Mouse (Mus musculus) spleen, postnatal 4 days (tissue): Measurements from ENCODE around the gene Nfil3.

Experiments used
- DNase-seq, 2 experiments: peaks; one replicate each; pipeline ENCODE4 v3.0.0; 2022; ENCODE audit warnings: low spot score in 2 of 2

The Nfil3 gene

DNA sequence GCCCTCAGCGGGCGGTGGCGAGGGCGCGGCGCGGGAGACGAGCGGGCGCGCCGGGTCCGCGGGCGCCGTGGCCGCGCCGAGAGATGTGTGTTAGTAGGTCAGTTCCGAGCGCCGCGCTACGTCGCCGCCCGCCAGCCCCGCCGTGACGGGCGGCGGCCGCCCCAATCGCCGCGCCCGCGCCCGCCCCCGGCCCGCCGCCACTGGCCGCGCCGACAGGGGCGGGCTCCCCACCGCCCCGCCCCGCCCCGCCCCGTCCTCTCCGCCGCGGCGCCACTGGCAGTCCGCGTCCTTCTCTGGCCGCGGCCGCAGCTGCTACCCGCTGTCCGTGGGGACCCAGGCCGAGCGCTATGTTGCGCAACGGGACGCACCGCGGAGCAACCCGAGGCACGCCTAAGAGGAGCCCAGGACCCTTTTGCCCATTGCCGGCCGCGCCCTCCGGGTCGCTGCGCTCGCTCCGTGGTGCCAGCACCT, at the start of gene Nfil3:
TSS of gene Nfil3 (minus strand) at position 123 of the 471 bp plus-strand sequence.
- peak; percentile 62 to 83 for DNase-seq

- DNase-seq: no peak
Observed at GRCm38 (mm10) chr13:53024285-53024684, 43.4 kb upstream of the Nfil3 start.

GRCm38 (mm10) chr13:53020282-53020681, 39.4 kb upstream of the Nfil3 start:
- no peak for DNase-seq

- peak in 1 of 2 experiments; percentile 69 for DNase-seq
Observed at GRCm38 (mm10) chr13:53019532-53019931, 38.7 kb upstream of the Nfil3 start.

- DNase-seq: no peak
Observed at GRCm38 (mm10) chr13:53018976-53019375, 38.1 kb upstream of the Nfil3 start.

DNA sequence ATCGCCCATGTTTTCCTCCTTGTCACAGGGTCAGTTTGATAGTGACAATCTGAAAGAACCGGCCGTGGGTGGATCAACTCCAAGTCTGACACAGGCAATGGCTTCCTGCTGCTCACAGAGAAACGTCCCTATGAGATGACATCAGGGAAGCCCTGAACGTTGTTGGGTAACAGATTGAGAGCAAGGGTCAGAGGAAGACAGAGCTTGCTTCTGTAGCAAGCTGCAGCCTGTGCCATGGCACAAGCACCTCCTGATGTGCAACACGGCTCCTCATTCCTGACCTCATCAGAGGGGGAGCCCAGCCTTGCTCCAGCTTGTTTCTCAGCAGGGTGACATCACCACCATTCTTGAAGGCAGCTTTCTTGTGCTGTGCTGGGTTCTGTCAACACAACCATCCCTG, 37.1 kb upstream of the Nfil3 start:
- no peak for DNase-seq

DNA sequence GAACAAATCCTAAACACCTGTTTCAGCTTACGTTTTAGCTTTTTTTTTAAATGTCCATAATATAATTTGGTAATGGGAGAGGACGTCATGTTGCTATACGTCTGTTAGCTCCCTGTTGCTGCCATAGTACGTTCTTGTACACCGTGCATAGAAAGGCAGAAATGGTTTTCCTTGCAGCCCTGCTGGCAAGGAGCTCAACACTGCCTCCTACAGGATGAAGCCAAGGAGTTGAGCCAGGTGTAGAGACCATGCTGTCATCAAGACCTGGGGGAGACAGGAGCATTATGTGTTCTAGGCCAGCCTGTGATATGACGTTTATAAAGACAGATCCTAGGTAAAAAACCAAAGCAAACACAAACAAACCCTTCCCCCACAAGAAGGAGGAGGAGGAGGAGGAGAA, 36.2 kb upstream of the Nfil3 start:
- no peak for DNase-seq

DNA sequence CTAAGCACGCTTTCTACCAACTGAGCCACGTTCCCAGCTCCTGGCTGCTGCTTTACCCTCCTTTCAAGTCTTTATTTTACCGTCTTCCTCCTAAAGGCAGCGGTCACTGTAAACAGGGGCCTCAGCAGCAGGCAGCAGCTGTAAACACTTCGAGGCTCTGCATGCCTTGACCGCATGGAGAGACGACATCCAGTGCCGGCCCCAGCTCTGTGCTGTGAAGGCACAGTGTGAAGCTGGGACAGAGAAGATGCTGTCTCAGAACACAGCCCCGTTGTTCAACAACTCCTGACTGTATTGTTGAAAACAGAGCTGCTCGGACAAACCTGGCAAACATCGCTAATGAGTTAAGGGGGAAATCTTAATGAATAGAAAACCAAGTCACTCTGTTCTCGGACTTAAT, 30.6 kb upstream of the Nfil3 start:
- no peak for DNase-seq

DNA sequence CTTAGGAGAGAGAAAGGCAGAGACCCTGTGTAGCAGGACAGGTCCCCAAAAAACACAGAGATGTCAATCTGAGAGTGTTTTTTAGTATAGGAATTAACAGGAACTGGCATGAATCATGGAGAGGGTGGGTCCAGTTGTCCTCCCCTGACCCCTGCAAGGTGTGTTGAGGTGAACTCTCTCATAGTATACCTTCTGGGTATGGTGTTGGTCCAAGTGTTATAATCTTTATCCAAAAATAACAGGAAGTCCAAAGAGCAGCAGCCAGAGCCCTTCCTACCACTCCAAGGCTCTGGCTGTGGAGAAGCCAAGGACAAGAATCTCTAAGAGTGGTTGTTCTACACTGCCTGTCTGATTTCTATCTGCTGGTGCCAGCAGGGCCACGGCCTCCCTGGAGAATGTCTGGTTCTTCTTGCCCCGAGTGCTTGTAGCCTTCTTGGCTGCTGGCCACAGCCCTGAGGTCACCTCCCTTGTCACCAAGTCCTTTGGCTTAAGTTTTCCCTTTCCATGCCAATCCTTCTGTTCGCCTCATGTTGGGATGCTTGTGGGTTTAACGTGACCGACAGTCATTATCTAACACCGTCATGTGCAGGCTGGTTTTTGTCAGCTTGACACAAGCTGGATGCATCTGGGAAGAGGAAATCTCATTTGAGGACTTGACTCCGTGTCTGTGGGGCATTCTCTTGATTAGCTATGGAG, 27.8 kb upstream of the Nfil3 start:
- DNase-seq: no peak

DNA sequence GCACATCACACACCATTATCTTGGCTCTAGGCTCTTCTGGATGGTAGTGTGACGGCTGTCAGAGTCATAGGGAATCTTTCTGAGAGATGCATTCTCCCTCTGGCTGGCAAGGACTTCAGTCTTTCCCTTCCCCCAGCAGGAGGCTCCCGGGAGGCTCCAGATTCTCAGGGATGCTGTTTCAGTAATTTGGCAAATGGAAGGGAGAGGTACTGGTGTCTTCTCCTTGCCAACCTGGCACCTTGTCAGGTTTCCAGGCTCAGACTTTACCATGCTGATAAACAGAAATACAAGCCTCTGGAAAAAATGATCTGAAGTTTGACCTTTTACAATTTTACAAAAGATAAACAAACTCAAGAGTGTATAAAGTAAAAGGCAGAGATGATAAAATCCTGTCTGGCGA, 26.9 kb upstream of the Nfil3 start:
- DNase-seq: no peak

DNA sequence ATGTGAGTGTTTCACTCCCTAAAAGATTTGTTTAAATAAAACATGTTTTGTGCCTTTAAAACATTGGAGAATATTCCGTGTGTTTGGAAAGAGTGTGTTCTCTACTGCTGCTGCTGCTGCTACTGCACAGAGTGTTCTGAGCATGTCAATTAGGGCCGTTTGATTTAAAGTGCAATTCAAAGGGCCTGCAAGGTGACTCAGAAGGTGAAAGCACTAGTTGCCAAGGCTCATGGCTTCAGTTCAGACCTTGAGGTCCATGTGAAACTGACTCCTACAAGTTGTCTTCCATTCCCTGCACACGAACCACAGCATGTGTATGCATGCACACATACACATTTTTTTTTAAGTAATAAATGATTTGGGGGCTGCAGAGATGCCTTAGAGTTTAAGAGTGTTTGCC, 22.4 kb upstream of the Nfil3 start:
- DNase-seq: no peak

DNA sequence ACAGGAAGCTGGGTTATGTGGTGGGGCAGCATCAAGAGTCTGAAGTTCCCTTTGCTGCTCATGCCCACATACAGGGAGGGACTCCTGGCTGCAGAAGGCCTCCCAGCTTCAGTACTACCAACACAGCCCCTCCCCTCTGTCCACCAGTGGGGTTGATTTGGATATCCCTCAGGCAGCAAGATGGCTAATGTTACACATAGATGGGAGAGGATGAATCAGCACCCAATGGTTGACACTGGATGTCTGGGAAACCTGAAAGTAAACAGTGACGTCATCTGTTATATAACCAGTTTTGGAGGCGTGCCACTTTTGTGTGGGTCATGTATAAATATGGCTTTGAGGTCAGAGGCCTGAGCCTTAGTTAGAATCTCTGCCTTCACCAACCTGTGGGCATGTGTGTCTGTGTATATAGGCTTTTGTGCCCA, 20.6 kb upstream of the Nfil3 start:
- DNase-seq: no peak

DNA sequence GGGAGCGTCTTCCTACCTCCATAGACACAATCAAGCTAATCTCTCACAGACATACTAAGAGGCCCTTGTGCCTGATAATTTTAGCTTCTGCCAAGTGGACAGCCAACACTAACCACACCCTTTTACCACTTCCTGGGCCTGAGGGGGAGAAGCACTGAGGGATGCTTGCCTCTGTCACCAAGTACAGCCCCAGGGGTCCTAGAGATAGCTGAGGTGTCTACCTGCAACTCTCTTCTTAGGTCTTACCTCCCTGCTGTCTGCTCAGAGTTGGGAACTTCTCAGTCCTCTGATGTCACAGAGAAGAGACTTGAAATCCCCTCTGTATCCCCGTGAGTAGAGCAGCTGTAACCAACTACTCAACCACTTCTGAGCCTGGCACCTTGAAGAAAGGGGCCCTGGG, 19.6 kb upstream of the Nfil3 start:
- no peak for DNase-seq

DNA sequence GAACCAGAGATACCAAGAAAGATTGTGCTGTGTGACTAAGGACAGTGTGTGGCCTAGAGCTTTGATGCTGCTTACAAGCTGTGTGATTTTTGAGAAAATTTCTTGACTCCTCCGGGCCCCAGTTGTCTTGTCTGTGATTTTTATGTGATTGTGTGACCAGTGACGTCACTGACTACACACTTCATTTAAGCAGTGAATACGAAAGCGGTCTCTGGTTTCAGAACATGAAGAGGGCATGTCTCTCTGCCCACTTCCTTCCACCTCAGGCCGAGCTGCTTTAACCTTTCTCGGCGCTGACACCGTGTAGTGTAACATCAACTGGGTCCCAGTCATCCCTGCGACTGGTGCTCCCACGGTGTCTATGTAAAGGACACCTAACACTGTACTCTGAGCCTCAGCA, 17.7 kb upstream of the Nfil3 start:
- DNase-seq: no peak

GRCm38 (mm10) chr13:52997806-52998205, 16.9 kb upstream of the Nfil3 start:
- no peak for DNase-seq

DNA sequence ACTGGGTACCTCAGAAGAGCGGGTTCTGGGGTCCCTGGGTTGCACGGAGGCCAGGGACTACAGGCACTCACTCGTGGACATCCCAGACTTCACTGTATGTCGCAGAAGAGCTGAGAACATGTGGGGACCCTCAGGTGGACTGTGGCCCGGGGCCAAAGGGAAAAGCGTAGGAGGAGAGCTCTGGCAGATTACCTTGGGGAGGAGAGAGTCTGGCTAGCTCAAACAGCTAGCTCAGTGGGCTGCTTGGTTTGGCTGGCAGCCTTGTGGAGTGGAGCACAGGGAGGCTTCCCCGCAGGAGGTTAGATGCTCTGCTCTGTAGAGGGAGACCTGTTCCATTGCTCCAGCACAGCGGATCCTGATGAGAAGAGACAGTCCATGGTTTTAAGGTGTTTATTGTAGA, 15.3 kb upstream of the Nfil3 start:
- DNase-seq: no peak

DNA sequence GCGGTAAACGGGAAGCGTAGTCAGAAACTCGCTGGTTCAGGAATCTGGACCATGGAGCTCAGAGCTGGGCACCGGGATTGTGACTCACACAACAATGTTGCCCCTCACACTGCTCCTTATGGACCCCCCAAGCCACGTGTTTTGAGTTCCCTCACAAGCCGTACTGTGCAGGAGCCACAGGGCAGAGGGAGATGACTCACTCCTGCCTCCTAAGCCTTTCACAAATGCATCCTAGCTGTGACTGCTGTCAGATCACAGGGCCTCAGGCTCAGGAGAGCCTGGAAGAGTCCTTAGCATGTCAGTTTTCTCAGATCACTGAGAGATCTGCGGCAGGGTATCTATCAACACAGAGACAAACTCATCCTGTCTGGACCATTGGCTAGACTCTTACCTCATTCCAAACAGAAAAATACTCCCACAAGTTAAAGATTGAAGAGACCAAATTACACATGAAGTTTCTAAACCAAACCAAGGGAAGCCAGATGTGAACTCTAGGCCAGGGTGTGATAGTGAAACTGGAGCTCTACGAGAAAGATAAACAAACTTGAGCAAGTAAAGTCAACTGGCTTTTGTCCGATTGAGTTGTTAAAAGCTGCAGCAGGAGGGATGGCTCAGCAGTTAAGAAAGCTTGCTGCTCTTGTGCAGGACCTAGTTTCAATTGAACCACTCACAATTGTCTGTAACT, 13.5 kb upstream of the Nfil3 start:
- DNase-seq: no peak

DNA sequence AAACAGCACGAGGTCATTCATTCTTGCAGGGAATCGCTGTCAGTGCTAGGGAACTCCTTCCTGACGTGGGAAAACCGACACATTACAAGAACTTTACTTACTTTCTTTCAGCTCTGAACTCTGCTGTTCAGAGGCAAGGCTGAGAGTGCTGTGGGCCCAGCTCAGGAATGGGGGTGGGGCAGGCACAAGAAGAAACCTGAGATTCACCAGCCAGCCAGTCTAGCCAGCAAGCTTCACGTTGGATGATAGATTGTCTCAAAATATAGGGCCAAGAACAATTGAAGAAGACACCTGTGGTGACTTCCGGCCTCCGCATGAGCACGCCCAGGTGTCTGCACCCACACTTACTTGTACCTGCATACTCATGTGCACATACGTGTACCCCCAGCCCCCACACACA, 9.3 kb upstream of the Nfil3 start:
- DNase-seq: no peak

DNA sequence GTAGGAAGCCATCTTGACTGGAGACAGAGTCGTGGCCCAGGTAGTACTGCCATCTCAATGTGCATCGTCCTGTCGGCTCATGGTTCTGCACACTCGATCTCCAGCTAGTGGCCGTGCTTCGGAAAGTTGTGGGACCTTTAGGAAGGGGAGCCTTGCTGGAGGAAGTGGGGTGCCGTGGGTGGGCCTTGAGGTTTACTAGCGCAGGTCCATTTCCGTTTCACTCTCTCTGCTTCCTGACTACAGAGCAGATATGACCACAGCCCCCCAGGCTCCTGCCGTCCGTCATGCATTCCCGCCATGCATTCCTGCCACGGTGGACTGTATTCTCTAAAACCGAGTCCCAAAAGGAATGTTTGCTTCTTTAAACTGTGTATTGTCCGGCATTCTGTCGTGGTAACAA, 8.1 kb upstream of the Nfil3 start:
- DNase-seq: no peak

DNA sequence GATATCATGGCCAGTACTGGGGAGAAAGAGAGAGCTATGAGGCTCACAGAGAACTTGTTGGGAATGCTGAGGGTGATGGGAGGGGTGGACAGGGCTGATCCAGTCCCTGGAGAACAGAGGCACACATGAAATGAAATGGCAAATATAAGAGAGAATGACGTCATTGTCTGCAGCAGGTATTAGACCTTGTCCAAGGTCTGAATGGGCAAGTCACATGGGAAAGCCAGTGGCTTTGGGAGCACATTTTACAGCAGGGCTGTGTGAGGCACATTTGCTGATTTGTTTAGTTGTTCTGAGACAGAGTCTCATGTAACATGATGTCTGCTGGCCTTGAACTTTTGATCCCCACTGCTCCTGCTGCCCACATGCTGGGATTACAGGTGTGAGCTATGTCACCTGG, 7.0 kb upstream of the Nfil3 start:
- DNase-seq: no peak

DNA sequence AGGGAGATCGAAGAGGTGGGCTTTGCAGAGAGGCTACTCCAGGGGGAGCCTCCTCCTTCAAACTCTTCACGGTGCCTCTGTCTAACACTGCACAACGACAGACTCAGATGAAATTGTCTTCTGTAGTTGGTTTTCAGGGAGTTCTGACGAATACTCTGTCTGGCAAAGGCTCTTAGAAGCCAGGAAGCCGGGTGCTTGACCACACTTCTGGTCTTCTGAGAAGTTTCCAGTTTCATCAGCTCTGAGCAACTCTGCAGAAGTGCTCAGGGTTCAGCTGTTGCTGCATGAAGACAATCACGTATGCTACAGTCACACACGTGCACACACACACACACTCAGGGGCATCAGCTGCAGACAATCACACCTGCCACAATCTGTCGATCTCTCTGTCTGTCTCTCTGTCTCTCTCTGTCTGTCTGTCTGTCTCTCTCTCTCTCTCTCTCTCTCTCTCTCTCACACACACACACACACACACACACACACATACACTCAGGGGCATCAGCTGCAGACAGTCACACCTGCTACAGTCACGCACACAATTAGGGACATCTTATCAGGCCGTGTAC, 5.4 kb upstream of the Nfil3 start:
- no peak for DNase-seq

- DNase-seq: no peak
Observed at GRCm38 (mm10) chr13:52985508-52986214, 4.8 kb upstream of the Nfil3 start.

DNA sequence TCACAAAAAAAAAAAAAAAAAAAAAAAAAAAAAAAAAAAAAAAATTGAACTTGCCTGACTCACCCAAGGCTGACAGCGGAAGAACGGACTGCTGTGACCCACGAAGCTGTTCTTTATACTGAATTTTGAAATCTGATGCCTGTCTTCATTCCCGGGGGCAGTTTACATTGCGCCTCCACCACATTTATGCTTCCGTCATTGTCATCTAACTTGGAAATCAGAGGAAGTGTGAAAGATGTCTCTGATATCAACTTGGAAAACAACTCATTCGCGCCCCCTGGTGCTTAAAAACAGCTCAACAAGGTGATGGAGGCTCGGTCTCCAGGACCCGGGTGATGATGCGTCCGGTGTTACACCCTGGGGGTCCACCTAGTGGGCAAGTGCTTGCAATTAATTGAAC, 1.8 kb upstream of the Nfil3 start:
- DNase-seq: peak; percentile 80 to 91
